Mouse (Mus musculus) kidney, adult 11 months (tissue): Measurements from ENCODE around the gene Fam169b.

Experiments
- DNase-seq: peaks from one replicate; pipeline ENCODE4 v3.0.0; 2022

The Fam169b gene

DNA sequence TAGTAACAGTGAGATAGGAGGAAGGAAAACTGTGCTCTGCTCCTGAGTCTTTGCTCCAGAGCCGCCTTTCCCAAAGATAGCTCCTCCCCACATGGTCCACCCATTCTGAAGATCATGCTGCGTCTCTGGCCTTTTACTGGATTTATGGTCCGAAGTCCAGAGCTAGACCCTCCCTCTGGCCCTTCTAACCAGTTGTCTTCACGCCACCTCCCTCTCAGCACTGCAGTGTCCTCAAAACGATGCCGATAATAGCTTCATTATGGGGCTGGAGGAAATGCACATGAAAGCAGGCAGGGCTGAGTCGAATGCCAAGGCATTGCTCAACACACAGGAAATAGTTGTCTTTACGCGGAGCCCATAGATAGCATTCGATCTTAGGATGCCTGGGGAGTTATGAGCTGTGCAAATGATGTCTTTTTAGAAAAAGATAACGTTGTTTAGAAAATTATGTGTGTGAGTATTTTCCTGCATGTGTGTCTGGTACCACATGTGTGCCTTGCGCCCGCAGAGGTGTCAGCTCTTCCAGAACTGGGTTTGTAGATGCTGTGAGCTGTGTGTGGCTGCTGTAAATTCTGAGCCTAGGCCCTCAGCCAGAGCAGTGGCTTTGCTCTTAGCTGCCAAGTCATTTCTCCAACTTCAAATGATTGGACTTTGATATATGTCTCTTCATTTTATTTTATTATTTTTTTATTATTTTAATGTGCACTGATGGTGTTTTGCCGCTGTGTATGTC, 46.6 kb downstream of the Fam169b start:
- peak; percentile 53 for DNase-seq

DNA sequence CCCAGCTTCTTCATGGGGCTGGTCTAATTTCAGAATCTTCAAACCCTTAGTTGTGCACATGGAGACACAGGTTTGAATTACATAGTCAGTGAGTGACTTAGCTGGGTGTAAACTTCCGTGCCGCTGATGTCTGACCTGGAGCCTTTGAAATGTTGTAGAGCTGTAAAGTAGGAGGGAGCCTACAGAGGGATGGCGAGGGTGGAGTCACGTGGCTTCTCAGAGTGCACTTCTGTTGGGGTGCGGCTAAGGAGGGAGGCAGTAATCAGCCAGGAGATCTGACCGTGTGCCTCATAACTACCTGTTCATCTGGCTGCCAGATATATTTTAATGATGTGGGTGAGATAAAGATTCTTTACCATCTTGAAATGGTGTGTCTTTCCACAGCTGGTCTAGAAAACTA, 49.4 kb downstream of the Fam169b start:
- no peak for DNase-seq

DNA sequence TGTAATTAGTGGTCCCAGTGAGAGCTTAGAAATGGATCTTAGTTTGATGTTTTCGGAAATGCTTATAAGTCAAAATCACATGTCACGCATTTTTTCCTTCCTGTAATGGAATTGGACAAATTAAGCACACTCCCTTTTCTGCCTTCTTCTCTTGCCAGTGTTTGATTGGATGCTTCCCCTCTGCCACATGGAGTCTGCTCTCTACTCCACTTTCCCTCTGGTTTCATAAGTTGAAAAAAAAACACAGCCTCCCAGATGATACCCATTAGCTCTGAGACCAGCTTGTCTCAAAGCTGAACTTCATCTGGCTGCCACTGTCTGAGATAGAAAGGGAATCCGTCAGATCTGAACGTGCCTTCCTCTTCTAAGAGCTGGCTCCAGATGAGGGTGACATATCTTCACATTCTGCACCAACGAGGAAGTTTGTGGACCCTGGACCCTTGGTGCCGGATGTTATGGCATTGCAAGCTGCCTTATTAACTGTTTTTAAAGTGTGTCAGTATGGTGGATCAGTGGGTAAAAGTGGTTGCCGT, 52.6 kb downstream of the Fam169b start:
- no peak for DNase-seq

DNA sequence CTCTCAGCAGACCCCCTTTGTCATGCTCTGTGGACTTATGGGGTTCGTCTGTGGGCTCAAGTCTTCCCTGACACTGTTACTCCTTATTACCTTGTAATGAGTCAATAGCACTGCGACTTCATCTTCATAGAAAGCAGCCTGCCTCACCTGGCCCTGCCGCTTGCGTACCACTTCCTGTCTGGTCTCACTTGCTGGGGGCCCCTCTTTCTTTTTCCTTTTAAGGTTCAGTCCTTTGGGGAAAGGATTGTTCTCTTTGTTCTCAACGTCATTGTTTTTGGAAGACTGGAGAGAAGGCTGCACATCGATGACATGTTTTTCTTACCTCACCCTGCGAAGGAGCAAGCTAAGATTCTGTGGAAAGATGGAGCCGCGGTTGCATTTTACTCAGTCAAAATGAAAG, 55.4 kb downstream of the Fam169b start:
- DNase-seq: no peak

DNA sequence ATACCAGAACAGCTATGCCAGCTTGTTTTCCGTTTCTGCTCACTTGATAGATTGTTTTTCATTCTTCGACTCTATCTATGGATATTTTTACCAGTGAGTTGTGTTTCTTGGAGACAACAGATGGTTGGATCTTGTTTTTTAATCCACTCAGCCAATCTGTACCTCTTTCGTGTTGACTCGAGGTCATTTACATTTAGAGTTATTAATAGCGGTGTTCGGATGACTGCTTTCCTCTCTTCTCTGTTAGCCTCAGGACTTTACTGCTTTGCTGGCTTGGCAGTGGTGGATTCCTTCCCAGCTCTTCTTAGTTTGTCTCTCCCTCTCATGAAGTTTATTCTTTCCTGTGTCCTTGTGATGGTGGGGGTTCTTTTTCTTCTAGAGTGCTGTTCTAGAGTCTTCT, 59.2 kb downstream of the Fam169b start:
- DNase-seq: no peak

DNA sequence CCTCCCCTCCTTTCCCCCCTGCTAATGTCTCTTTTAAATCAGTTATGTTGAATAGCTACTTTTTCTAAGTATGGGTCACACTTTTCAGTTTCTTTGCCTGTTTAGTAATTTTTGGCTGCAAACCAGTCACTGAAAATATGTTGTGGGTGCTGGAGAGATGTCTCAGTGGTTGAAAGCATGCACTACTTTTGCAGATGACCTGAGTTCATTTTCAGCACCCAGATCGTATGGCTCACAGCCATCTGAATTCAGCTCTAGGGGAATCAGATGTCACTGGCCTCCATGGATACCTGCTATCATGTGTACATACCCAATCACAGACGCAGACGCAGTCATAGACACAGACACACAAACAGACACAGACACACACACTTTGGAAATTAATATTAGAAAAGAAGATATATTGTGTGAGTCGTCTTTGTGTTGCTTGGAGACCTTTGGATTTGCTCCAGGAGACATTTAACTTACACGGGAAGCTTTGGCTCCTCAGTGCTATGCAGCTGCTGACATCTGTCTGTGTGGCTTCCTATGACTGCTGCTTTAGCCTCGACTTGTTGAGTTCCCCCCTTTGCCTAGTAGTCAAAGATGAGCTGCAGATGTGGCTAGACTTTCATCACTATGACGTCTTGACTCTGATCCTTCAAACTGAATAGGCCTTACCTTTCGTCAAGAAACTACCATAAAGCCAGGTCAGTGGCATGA, 63.6 kb downstream of the Fam169b start:
- no peak for DNase-seq

DNA sequence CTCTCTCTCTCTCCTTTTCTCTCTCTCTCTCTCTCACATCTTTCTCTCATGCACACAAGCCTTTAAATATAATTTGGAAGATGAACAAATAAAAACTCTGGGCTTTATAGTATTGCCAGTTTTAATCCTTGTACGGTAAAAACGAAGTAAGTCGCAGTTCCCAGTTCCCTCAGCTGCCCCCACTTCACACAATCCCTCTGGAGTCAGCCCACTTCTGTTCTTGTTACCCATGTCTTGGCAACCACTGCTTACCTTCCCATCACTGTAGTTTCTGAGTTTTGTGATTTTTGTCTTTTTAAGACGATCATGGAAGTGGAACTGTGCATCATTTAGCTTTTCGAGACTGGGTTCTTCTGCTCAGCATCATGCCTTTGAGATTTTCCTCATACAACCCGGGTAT, 65.0 kb downstream of the Fam169b start:
- no peak for DNase-seq

DNA sequence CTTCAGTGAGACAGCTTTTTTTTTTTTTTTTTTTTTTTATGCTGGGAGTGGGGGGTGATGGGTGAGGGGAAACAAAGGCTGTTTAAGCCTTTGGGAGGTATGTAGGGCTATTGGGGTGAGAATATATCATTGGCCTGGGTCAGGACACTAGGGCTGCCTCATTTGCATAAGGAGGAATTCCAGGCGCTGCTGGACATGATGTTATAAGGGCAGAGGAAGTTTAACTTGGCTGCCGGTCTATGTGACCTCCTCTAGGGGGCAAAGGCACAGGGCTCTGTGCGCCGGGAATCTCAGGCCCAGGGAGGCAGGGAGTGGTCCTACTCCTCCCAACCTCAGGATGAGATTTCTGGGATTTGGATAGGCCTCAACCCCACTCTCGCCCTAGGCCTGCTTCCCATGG, 70.9 kb downstream of the Fam169b start:
- peak; percentile 19 for DNase-seq

DNA sequence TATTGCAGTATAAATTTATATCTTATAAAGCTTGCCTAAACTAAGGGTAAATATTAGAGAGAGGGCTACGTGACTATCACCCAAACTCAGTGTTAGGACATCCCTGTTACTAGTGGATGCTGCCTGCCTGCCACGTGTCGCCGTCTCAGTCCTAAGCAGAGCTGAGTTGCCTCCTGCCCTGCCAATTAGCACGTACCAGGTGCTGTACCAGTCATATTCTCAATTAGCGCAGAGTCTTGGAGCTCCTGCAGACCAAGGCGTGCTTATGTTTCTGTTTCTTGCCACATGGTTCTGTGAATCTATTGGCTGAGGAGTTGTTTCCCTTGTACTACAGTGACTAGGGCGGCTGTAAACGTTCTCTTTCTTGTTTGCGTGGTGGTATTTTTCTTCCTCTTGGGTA, 72.3 kb downstream of the Fam169b start:
- DNase-seq: no peak

DNA sequence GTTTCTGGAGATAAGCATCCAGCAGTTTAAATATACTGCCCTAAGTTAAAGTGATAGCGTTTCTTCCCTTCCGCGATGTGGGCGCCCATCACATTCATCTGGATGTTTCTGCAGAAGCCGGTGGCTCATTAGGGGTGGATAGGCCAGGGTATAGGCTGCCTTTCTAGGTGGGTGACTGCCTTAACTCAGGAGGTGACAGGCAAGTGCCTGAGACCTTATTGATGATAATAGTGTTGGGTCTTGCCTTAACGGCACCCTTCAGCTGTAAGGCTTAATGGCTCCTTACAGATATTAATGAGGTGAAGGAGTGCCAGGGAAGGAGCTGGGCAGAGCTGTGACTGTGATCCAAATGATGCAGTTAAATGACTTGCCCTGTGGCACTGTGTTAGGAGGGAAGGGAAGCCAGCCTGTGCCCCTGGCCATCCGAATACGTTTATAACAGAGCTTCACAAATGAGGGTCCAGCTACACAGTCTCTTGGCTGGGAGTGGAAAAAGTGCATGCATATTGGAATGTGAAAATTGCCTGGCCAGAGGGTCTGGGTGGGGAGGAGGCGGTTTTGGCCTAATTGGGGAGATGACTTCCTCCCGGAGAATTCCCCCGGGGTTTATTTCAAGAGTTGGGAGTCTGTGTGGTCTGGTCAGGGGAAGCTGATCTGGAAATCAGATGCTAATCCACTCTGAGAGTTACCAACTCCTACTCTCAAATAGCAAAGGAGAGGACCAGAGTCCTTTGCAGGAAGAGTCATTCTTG, 81.9 kb downstream of the Fam169b start:
- no peak for DNase-seq

DNA sequence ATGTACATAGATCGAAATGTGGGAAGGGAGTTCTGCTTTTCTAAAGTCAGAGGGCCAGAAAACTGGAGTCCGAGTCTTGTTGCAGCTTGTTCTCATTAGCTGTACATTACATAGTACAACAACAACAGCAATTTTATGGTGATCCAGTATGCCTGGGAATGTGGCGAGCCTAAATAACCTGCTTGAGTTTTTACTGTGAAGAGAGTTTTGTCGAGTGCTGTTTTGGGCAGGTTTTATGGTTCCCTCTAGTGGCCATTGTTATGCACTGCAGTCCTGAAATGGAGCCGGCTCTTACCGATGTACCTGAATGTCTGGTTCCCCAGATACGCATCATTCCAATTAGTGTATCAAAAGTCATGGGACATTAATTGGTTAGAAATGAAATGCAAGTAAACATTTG, 83.8 kb downstream of the Fam169b start:
- DNase-seq: peak; percentile 34

DNA sequence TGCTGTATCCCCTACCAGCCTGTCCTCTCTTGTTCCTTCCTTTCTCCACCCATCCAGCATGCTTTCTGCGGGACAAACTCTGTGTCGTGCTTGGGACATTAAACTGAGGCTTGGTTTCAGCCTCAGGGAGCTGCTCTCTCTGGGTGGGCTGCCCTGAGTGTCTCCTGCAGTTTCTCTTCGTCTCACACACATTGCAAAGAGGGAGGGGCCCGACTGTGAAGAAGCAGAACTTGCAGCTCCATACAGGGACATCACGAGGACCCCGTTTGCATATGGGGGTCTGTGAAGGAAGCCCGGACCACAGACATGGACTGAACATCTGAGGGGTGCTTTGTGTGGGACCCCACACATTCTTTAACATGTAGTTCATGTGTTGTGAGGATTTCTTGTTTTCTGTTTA, 89.0 kb downstream of the Fam169b start:
- DNase-seq: no peak

DNA sequence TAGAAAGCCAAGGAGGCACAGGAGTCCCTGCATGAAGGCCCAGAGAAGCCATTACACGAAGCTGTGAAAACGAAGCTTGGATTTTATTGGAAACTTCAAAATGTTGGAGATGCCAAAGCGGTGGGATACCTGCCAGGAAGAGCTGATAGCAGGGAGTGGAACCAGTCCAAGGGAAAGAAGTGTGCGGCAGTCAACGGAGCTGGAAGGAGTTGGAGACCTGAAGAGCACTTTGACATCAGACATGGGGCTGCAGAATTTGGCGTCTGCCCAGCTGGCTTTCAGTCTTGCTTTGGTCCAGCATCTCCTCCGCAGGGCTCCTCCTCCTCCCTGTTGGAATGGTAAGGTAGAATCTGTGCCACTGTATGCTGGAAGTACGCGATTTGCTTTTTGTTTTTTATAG, 92.1 kb downstream of the Fam169b start:
- no peak for DNase-seq

DNA sequence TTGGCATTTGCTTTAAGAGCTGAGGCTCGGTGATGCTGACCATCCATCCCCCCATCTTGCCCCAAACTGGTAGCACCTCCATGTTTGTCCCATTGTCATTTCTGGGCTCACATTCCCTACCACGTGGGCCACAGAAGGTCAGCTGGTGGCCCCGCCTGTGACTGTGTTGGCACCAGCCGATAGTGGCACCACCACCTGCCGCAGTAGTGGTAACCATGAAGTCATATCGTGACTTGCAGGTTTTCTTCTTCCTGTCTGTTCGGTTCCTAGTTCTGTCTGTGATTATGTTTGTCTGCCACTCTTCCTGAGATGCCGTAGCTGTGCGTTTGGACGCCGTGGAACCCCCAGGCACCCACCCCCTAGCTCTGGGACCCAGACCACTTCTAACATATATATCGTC, 95.3 kb downstream of the Fam169b start:
- DNase-seq: no peak

DNA sequence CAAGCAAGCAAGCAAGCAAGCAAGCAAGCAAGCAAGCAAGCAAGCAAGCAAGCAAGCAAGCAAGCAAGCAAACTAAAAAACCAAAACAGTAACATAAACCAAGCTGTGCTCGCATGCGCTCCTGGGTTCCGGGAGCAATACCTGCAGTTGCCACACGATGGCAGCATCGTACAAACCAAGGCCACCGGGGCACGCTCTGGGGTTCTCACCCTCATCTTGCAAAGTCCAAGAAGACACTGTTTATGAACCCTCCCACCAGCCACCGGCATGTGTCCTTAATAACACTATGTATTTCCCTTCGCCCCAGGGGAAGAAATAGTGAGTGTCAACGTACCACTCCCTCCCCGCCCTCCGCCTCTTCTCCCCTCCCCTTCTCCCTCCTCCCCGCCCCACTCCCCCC, 96.1 kb downstream of the Fam169b start:
- peak; percentile 49 for DNase-seq

DNA sequence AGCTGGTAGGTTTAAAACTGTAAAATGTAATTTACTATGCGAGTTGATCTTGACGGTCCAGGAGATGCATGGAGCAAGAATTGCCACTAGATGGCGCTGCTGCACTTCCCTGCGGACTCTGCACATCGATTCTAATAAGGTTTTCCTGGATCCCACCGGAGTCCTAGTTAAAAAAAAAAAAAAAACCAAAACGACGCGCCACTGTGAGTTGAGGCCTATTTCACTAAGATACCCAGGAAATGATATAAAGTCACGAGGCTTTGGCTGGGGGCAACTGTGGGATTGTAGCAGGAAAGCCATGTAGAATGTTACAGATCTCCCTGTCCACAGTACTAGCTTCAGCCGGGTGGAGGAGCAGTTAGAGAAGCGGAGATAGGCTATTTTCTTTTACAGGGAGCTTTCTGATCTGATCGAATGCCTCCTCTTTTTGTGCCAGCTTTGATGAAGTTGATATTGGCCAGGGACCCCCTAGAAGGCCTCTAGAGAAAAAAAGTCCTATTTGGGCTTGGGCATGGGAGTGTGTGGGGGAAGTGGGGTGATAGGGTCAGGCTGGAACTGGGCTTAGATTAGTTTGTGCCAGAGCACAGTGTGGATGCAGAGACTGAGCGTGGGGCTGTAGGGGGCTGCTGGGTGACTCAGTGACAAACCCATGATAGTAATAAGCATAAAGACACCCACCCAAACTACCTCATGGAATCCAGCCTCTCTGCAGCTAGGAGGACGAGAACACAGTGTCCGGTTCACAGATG, 100.6 kb downstream of the Fam169b start:
- DNase-seq: no peak

DNA sequence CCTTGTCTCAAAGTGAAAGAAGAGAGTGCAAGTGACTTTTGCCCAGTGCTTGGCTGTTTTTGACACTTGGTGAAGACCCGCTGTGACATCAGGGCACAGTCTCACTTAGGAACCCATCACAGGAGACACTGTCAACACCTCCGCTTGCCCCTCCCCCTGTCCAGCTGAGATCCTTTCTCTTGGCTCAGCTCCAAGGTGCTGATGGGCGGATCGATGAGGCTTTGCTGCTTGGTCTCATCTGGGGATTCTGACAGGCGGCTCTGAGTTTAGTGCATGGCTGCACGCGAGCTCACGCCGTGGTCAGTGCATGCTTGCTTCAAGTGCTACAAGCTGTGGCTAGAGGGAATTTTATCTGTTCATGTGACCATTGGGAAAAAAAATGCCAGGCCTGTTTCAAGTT, 108.5 kb downstream of the Fam169b start:
- DNase-seq: no peak

DNA sequence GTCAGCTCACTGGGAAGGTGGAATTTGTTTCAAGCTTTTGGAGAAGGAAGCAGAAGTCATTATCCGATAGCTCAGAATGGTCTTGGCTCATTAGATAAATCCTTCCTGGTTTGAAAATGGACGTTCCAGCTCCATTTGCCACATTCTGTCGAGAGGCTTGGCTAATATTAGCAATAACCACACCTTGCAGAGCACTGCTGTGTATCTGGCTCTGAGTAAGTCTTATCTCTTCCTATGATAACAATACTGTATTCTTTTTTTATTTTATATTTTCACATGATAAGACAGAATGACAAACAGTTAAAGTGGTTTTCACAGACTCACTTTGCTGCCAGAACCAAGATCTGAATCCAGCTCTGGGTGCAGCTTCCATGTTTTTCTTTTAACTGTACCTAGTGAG, 113.1 kb downstream of the Fam169b start:
- no peak for DNase-seq

DNA sequence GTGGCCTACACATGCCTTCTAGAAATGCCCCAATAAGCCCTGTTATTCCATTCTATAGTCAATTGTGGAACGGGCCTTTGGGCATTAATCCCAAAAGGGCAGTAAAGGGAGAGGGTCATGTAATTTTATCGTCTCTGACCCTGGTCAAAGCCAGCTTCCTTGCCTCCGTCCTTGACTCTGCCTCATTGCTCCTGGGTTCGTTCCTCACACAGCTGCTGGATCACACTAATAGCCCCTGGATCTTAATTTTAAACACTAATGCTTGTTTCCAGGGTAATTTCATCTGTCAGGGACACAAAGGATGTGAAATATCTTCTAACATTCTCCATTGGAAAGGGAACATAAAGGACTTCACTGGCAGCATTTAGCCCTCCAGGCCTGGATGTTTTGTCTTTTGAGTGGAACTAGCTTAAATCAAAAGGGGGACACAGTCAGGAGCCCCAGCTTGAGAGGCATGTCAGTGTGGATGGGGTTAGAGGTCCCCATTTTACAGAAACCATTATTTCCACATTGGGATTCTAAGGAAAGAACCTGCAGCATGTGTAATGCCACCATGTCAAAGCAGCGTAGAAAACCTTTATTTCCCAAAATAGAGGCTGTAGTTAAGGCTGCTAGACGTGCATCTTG, 122.2 kb downstream of the Fam169b start:
- DNase-seq: no peak

DNA sequence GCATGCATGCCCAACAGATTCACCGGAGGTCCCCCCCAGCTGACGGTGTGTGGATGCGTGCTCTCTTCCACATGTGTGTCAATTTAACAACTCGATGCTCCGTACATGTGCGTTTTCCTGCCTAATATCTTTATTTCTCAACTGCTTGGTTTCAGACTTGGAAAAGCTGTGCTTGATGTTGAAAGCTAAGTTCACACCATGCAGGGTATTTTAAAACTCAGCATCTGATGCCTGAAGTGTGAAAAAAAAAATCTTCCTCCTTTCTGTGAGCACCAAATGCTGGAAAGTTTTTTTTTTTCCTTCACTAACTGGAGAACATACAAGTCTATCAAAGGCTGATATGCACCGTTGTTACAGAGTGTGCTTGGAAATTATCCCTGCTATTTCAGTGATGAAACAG, 126.9 kb downstream of the Fam169b start:
- DNase-seq: no peak

DNA sequence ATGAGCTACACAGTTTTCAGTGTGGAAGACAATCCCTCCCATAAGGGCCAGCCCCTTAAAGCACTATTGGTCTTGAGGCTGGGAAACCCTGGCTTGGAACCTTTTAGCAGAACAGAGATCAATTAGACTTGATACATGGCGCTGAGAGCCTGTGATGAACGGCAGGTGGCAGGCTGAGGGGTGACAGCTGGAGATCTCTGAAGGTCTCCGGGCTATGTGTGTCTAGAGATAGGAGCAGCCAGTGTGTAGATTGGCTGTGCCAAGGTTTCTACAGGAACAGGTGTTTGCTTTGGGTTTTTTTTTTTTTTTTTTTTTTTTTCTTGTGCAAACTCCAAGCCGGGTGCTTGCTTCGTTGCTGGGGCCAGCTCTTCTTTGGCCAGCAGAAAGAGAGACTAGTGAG, 135.0 kb downstream of the Fam169b start:
- no peak for DNase-seq
